Mouse (Mus musculus) midbrain, embryonic 14.5 days (tissue): ENCODE results near the gene Creg2. TPM values are rescaled to one million over a fixed set of nuclear protein-coding genes. Genes with fewer than 3 reads are reported as not detected.
"Not testable (repeated sequence)": the region's sequence is repeated elsewhere in the genome, so short reads cannot be mapped to it uniquely, and the experiment has no call there.

Experiments used
- ATAC-seq: fragments of 200-750 bp; cut with Nextera tagmentation; 2 replicates; pipeline ENCODE4 v1.8.0; 2017; ENCODE audit warnings: moderate number of reproducible peaks, moderate library complexity; ENCODE audit not compliant: low FRiP score, low TSS enrichment
- DNase-seq: peaks from one replicate; pipeline ENCODE4 v3.0.0-alpha.2; 2015
- H3K27ac ChIP-seq: fragments of 300-500 bp; sonication (generic); replicated peaks from 2 replicates; pipeline ENCODE4 v1.5.1; 2014; ENCODE audit warnings: mild to moderate bottlenecking, low read depth, low read length, moderate library complexity
- H3K27me3 ChIP-seq: fragments of 300-500 bp; sonication (generic); 2 replicates; pipeline ENCODE4 v1.6.1; 2014; ENCODE audit warnings: low read length, control low read depth, mixed read lengths; ENCODE audit not compliant: control insufficient read depth, insufficient read depth
- H3K36me3 ChIP-seq: fragments of 300-500 bp; sonication (generic); 2 replicates; pipeline ENCODE4 v1.6.1; 2014; ENCODE audit warnings: low read length, control low read depth; ENCODE audit not compliant: control insufficient read depth, insufficient read depth
- H3K4me1 ChIP-seq: fragments of 300-500 bp; sonication (generic); 2 replicates; pipeline ENCODE4 v1.6.1; 2014; ENCODE audit warnings: mild to moderate bottlenecking, antibody characterized with exemption, low read length, control low read depth; ENCODE audit not compliant: control insufficient read depth, insufficient read depth
- H3K4me2 ChIP-seq: fragments of 300-500 bp; sonication (generic); 2 replicates; pipeline ENCODE4 v1.6.1; 2014; ENCODE audit warnings: mild to moderate bottlenecking, low read length, moderate library complexity
- H3K4me3 ChIP-seq: fragments of 300-500 bp; sonication (generic); replicated peaks from 2 replicates; pipeline ENCODE4 v1.5.1; 2014; ENCODE audit warnings: low read depth, low read length
- H3K9ac ChIP-seq: fragments of 300-500 bp; sonication (generic); replicated peaks from 2 replicates; pipeline ENCODE4 v1.6.1; 2014; ENCODE audit warnings: mild to moderate bottlenecking, low read length, moderate library complexity
- H3K9me3 ChIP-seq: fragments of 300-500 bp; sonication (generic); 2 replicates; pipeline ENCODE4 v1.6.1; 2016; ENCODE audit warnings: low read length, control low read depth, mixed read lengths; ENCODE audit not compliant: control insufficient read depth
- WGBS: fragments of 180-500 bp; shearing (Covaris S2); extraction: QIAGEN DNeasy Blood & Tissue Kit; methylation state at CpG from one replicate; pipeline ENCODE4 v1.1.7; 2014; 5-methylcytosine and 5-hydroxymethylcytosine counted together
- polyA plus RNA-seq: library from polyadenylated mRNA; unstranded; fragments of >200 nt; fragmentation: Nextera tagmentation; extraction: Ambion mirVana; gene quantifications from 2 replicates; pipeline ENCODE4 v1.2.1, GENCODE M21; 2014

Creg2 gene
- polyA plus RNA-seq, 1 experiment from 2014 or later: 4.2 TPM

- H3K9ac ChIP-seq: no peak overlapping the region
- no peaks in the 10 kb centered on the region for H3K36me3 ChIP-seq
- 93% methylated on average over 7 of the region's 7 CpGs for WGBS
- no peak overlapping the region for H3K4me3 ChIP-seq
- H3K27me3 ChIP-seq: no peaks in the 10 kb centered on the region
- no peak overlapping the region for H3K27ac ChIP-seq
- ATAC-seq (no peak), DNase-seq (no peak)
- H3K4me1 ChIP-seq: no peaks in the 10 kb centered on the region
- H3K4me2 ChIP-seq: no peak overlapping the region
- H3K9me3 ChIP-seq: no peaks in the 10 kb centered on the region
These were observed 12.9 kb upstream of the Creg2 start for GRCm38 (mm10) chr1:39664039-39664625.

- Histone ChIP-seq H3K4me3 (no peak overlapping the region), H3K9ac (no peak overlapping the region), H3K27ac (no peak overlapping the region; the same call in 1 of the 2 replicates), H3K27me3 (no peaks in the 10 kb centered on the region), H3K36me3 (no peaks in the 10 kb centered on the region), H3K4me2 (no peak overlapping the region), H3K4me1 (no peaks in the 10 kb centered on the region), H3K9me3 (no peaks in the 10 kb centered on the region; the same call in 1 of the 2 replicates)
- ATAC-seq: no peak; the same call in 1 of the 2 replicates
- WGBS: 72% methylated on average over 4 of the region's 4 CpGs
- DNase-seq: peak; percentile 30
These were observed 11.8 kb upstream of the Creg2 start for GRCm38 (mm10) chr1:39663050-39663449.

- H3K27ac ChIP-seq: no peak overlapping the region
- H3K4me3 ChIP-seq: no peak overlapping the region
- H3K4me2 ChIP-seq: no peak overlapping the region
- DNase-seq (no peak), ATAC-seq (no peak)
- H3K4me1 ChIP-seq: no peaks in the 10 kb centered on the region
- 94% methylated on average over 6 of the region's 6 CpGs for WGBS
- no peaks in the 10 kb centered on the region for H3K36me3 ChIP-seq
- H3K27me3 ChIP-seq: no peaks in the 10 kb centered on the region
- H3K9ac ChIP-seq: no peak overlapping the region
- no peaks in the 10 kb centered on the region; the same call in 1 of the 2 replicates for H3K9me3 ChIP-seq
These were observed 5.8 kb upstream of the Creg2 start for GRCm38 (mm10) chr1:39656976-39657529.

GRCm38 (mm10) chr1:39654901-39655300 is 3.6 kb upstream of the Creg2 start:
- H3K9me3 ChIP-seq, H3K36me3 ChIP-seq, ATAC-seq, H3K27ac ChIP-seq, H3K4me2 ChIP-seq, H3K4me1 ChIP-seq, H3K27me3 ChIP-seq, H3K4me3 ChIP-seq, DNase-seq, H3K9ac ChIP-seq: not testable (repeated sequence)
- WGBS: 88% methylated on average over 18 of the region's 18 CpGs

GRCm38 (mm10) chr1:39653028-39653427 is 1.8 kb upstream of the Creg2 start:
- Histone ChIP-seq H3K36me3 (no peaks in the 10 kb centered on the region), H3K4me2 (no peak overlapping the region), H3K9me3 (no peaks in the 10 kb centered on the region), H3K9ac (no peak overlapping the region), H3K27ac (no peak overlapping the region), H3K27me3 (no peaks in the 10 kb centered on the region), H3K4me3 (no peak overlapping the region), H3K4me1 (peaks cover 4% of the 10 kb centered on the region; the same call in 1 of the 2 replicates)
- WGBS: 87% methylated on average over 4 of the region's 4 CpGs
- no peak for ATAC-seq
- DNase-seq: no peak

GRCm38 (mm10) chr1:39650435-39651240 is 636 bp downstream of the Creg2 start:
- H3K4me1 ChIP-seq: peaks cover 10% of the 10 kb centered on the region; the same call in 1 of the 2 replicates
- peak overlapping the region; percentile 62 for H3K4me3 ChIP-seq
- peak overlapping the region; percentile 98 for H3K4me2 ChIP-seq
- H3K36me3 ChIP-seq: no peaks in the 10 kb centered on the region
- peak; percentile 77 for ATAC-seq
- peak overlapping the region; percentile 76 for H3K27ac ChIP-seq
- peak overlapping the region; percentile 72 for H3K9ac ChIP-seq
- WGBS: 1% methylated on average over 73 of the region's 73 CpGs
- peak; percentile 87 for DNase-seq
- H3K27me3 ChIP-seq: no peaks in the 10 kb centered on the region
- H3K9me3 ChIP-seq: no peaks in the 10 kb centered on the region

- H3K9ac ChIP-seq: peak overlapping the region; percentile 72
- H3K4me3 ChIP-seq: peak overlapping the region; percentile 62
- DNase-seq: peak; percentile 53
- H3K36me3 ChIP-seq: no peaks in the 10 kb centered on the region
- H3K27me3 ChIP-seq: no peaks in the 10 kb centered on the region
- peaks cover 10% of the 10 kb centered on the region; the same call in 1 of the 2 replicates for H3K4me1 ChIP-seq
- H3K27ac ChIP-seq: peak overlapping the region; percentile 76
- peak overlapping the region; percentile 98 for H3K4me2 ChIP-seq
- peak; percentile 36; the same call in 1 of the 2 replicates for ATAC-seq
- no peaks in the 10 kb centered on the region for H3K9me3 ChIP-seq
- WGBS: 16% methylated on average over 17 of the region's 17 CpGs
These were observed 1.4 kb downstream of the Creg2 start for GRCm38 (mm10) chr1:39649691-39650434.

GRCm38 (mm10) chr1:39648584-39648983 is 2.7 kb downstream of the Creg2 start:
- whole genome bisulfite sequencing: 89% methylated on average over 7 of the region's 7 CpGs
- no peaks in the 10 kb centered on the region for H3K36me3 ChIP-seq
- H3K27ac ChIP-seq: no peak overlapping the region
- no peak overlapping the region for H3K4me3 ChIP-seq
- peaks cover 10% of the 10 kb centered on the region; the same call in 1 of the 2 replicates for H3K4me1 ChIP-seq
- ATAC-seq (no peak), DNase-seq (no peak)
- no peak overlapping the region for H3K4me2 ChIP-seq
- no peak overlapping the region for H3K9ac ChIP-seq
- no peaks in the 10 kb centered on the region for H3K27me3 ChIP-seq
- H3K9me3 ChIP-seq: no peaks in the 10 kb centered on the region
